Mouse (Mus musculus) kidney, postnatal 0 days (tissue): ENCODE data around the gene Dnm2. TPM values are rescaled to one million over a fixed set of nuclear protein-coding genes. Genes with fewer than 3 reads are reported as not detected.

Experiments
- ATAC-seq: fragments of 200-750 bp; cut with Nextera tagmentation; replicated peaks from 2 replicates; pipeline ENCODE4 v1.8.0; 2017; ENCODE audit warnings: low read depth, moderate number of reproducible peaks, moderate TSS enrichment, moderate library complexity; ENCODE audit not compliant: low FRiP score
- DNase-seq: peaks from one replicate; pipeline ENCODE4 v3.0.0-alpha.2; 2016; ENCODE audit warnings: low spot score
- H3K27ac ChIP-seq: fragments of 300-500 bp; sonication (generic); 2 replicates; pipeline ENCODE4 v1.5.1; 2014; ENCODE audit warnings: mild to moderate bottlenecking
- H3K27me3 ChIP-seq: fragments of 300-500 bp; sonication (generic); 2 replicates; pipeline ENCODE4 v1.6.1; 2014; ENCODE audit warnings: low read length, mixed read lengths; ENCODE audit not compliant: insufficient read depth
- H3K36me3 ChIP-seq: fragments of 300-500 bp; sonication (generic); 2 replicates; pipeline ENCODE4 v1.6.1; 2014; ENCODE audit warnings: low read length, mixed read lengths; ENCODE audit not compliant: insufficient read depth
- H3K4me1 ChIP-seq: fragments of 300-500 bp; sonication (generic); replicated peaks from 2 replicates; pipeline ENCODE4 v1.6.1; 2014; ENCODE audit warnings: antibody characterized with exemption, low read length, mixed read lengths; ENCODE audit not compliant: insufficient read depth
- H3K4me2 ChIP-seq: fragments of 300-500 bp; sonication (generic); 2 replicates; pipeline ENCODE4 v1.6.1; 2014; ENCODE audit warnings: mild to moderate bottlenecking, low read length, moderate library complexity, mixed read lengths
- H3K4me3 ChIP-seq: fragments of 300-500 bp; sonication (generic); replicated peaks from 2 replicates; pipeline ENCODE4 v1.5.1; 2014; ENCODE audit warnings: low read depth, low read length
- H3K9ac ChIP-seq: fragments of 300-500 bp; sonication (generic); 2 replicates; pipeline ENCODE4 v1.6.1; 2014; ENCODE audit warnings: low read depth, low read length
- H3K9me3 ChIP-seq: fragments of 300-500 bp; sonication (generic); replicated peaks from 2 replicates; pipeline ENCODE4 v1.6.1; 2016; ENCODE audit warnings: low read length, inconsistent platforms, mixed read lengths
- CTCF ChIP-seq: IDR thresholded peaks from 2 replicates; pipeline ENCODE4 v1.5.1; 2016; ENCODE audit warnings: antibody characterized with exemption, low read depth, mild to moderate bottlenecking, moderate library complexity
- WGBS: fragments of 180-500 bp; shearing (Covaris S2); extraction: QIAGEN DNeasy Blood & Tissue Kit; methylation state at CpG from one replicate; pipeline ENCODE4 v1.1.7; 2014; 5-methylcytosine and 5-hydroxymethylcytosine counted together
- polyA plus RNA-seq: library from polyadenylated mRNA; unstranded; fragments of >200 nt; fragmentation: Nextera tagmentation; extraction: Ambion mirVana; gene quantifications from 2 replicates; pipeline ENCODE4 v1.2.1, GENCODE M21; 2015

Gene Dnm2
- polyA plus RNA-seq, 1 experiment from 2014 or later = 68.0 TPM

DNA sequence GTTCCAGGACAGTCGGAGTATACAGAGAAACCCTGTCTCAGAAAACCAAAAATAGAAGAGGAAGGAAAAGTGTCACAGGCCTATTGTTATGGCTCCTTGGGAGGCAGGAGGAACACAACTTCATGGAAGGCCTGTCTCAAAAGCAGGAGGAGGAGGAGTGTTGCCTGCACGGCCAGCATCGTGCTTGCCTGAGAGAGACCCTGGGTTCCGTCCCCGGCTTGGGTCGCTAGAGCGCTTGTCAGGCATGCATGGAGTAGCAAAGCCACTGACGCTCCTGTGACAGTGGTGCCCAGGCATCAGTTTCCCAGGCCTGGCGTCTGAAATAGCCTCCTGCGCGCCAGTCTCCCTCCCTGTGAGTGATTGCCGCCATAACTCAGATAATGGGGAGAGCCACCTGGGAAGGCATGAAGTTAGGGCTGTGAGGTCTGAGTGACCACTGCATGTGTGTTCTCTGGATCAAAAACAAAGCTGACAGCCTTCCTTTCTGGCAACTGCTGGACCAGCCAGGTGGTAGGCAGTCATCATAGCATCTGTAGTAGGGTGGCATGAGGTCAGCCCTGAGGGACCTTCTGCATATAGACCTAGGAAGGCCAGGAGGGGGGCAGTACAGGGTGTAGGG lies 73.7 kb downstream of the Dnm2 start:
- Histone ChIP-seq H3K4me3 (no peak overlapping the region), H3K9me3 (no peaks in the 10 kb centered on the region), H3K4me1 (no peaks in the 10 kb centered on the region), H3K27me3 (no peaks in the 10 kb centered on the region), H3K9ac (no peak overlapping the region), H3K4me2 (no peak overlapping the region), H3K27ac (no peak overlapping the region), H3K36me3 (peaks cover 30% of the 10 kb centered on the region)
- ATAC-seq (no peak), DNase-seq (no peak)
- TF ChIP-seq CTCF = no peak
- 71% methylated on average over 12 of the region's 12 CpGs for WGBS

DNA sequence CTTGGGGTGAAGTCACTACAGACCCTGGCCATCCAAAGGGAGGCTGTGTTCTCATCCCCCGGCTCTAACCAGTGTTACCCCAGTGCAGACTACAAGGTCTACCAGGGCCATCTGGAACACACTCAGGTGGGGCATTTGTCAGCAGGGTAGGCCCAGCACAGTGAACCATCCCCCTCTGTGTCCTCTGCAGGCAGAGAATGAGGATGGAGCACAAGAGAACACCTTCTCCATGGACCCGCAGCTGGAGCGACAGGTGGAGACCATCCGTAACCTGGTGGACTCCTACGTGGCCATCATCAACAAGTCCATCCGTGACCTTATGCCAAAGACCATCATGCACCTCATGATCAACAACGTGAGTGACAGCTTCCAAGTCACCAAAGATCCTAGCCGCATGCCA lies 78.6 kb downstream of the Dnm2 start:
- 95% methylated on average over 8 of the region's 8 CpGs for WGBS
- Histone ChIP-seq H3K27me3 (no peaks in the 10 kb centered on the region), H3K9ac (no peak overlapping the region), H3K9me3 (no peaks in the 10 kb centered on the region), H3K4me3 (no peak overlapping the region), H3K27ac (no peak overlapping the region), H3K36me3 (peaks cover 37% of the 10 kb centered on the region), H3K4me1 (no peaks in the 10 kb centered on the region), H3K4me2 (no peak overlapping the region)
- no peak for TF ChIP-seq CTCF
- ATAC-seq (no peak), DNase-seq (no peak)

DNA sequence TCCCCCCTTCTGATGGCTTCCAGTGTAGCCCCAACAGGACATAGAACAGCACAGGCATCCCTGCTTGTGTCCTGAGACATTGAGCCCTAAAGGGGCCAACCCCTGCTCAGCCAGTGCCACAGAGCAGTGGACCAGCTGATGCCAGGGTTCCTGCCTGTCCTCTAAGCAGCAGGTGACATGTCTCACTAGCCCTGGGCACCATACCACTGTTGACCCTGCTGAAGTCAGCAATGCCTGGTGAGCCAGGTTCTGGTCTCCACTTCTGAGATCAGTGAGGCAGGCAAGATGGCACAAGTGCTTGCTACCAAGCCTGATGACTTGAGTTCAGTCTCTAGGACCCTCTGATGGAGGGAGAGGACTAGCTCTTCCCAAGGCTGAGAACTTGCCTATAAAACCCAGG lies 81.1 kb downstream of the Dnm2 start:
- Histone ChIP-seq H3K27me3 (no peaks in the 10 kb centered on the region), H3K9me3 (no peaks in the 10 kb centered on the region), H3K4me1 (0 out of 2 replicates have a peak, but pooled peaks cover 7% of the 10 kb centered on the region), H3K9ac (no peak overlapping the region), H3K27ac (no peak overlapping the region), H3K4me3 (no peak overlapping the region), H3K4me2 (no peak overlapping the region), H3K36me3 (peaks cover 32% of the 10 kb centered on the region)
- ATAC-seq (no peak), DNase-seq (no peak)
- TF ChIP-seq CTCF = no peak

DNA sequence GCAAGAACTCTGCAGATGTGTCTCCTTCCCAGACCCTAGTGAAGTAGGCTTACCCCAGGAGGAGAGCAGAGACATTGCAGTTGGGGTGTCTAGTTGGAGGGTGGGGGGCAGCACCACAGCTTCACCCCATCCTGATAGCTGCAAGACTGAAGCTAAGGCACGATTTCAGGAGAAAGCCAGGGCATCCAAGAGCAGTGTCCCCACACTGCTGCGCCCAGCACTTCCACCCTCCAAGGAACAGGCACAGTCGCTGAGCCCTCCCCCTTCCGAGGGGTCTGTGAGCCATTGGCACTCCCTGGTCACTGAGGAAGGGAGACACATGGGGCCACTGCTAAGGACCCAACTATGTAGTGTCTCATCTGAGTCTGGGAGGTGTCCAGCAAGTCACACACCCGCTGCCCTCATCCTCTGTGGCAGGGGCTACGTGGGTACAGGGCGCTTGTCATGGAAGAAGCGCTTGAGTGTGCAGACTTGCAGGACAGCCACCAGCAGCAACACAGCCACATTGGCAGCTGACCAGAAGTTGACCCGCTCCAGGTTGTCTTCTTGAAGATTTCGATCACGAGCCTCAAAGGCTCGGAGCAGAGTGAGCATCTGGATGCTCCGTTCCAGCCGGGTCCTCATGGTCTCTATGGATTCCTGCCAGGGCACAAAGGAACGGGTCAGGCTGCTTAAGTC lies 83.2 kb downstream of the Dnm2 start:
- Histone ChIP-seq H3K27me3 (no peaks in the 10 kb centered on the region), H3K36me3 (peaks cover 31% of the 10 kb centered on the region)
- WGBS = 71% methylated on average over 15 of the region's 15 CpGs

DNA sequence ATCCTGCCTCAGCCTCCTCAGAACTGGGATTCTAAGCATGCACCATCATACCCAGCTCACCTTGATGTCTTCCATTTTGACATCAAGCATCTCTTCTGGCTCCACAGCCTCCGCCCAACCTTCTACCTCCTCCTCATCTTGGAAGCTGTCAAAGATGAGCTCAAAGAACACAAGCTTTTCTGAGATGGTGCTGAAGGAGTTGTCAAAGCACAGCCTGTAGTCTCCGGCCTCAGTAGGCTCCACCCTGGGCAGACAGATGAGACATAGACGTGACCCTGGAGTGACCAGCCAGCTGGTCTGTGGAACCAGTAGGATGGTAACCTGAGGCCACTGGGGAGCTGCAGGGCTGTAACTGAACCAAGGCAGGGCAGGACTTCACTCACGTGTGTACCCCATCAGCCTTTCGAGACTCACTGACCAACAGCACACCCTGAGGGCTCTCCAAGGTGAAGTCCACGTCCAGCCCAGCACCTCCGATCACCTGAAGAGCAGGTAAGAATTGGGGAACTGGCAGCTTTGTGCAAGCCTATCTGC lies 84.2 kb downstream of the Dnm2 start:
- WGBS = 44% methylated on average over 7 of the region's 7 CpGs
- H3K9ac ChIP-seq = peak overlapping the region; percentile 69
- peak overlapping the region; percentile 68 for H3K4me3 ChIP-seq
- no peaks in the 10 kb centered on the region for H3K9me3 ChIP-seq
- ATAC-seq (no peak), DNase-seq (peak; percentile 30)
- 0 out of 2 replicates have a peak, but pooled peaks cover 7% of the 10 kb centered on the region for H3K4me1 ChIP-seq
- H3K27ac ChIP-seq = peak overlapping the region; percentile 19; the same call in 1 of the 2 replicates
- peak overlapping the region; percentile 64 for H3K4me2 ChIP-seq
- H3K27me3 ChIP-seq = no peaks in the 10 kb centered on the region
- no peak for TF ChIP-seq CTCF
- H3K36me3 ChIP-seq = peaks cover 26% of the 10 kb centered on the region

More for the DNA sequence above, 83.2 kb downstream of the Dnm2 start:
- Histone ChIP-seq H3K9ac (0 out of 2 replicates have a peak overlapping the region, but pooled peaks have one; percentile 10), H3K4me3 (no peak overlapping the region), H3K4me1 (0 out of 2 replicates have a peak, but pooled peaks cover 7% of the 10 kb centered on the region), H3K27ac (0 out of 2 replicates have a peak overlapping the region, but pooled peaks have one; percentile 37), H3K4me2 (no peak overlapping the region), H3K9me3 (no peaks in the 10 kb centered on the region)
- DNase-seq (no peak), ATAC-seq (no peak)
- no peak for TF ChIP-seq CTCF

DNA sequence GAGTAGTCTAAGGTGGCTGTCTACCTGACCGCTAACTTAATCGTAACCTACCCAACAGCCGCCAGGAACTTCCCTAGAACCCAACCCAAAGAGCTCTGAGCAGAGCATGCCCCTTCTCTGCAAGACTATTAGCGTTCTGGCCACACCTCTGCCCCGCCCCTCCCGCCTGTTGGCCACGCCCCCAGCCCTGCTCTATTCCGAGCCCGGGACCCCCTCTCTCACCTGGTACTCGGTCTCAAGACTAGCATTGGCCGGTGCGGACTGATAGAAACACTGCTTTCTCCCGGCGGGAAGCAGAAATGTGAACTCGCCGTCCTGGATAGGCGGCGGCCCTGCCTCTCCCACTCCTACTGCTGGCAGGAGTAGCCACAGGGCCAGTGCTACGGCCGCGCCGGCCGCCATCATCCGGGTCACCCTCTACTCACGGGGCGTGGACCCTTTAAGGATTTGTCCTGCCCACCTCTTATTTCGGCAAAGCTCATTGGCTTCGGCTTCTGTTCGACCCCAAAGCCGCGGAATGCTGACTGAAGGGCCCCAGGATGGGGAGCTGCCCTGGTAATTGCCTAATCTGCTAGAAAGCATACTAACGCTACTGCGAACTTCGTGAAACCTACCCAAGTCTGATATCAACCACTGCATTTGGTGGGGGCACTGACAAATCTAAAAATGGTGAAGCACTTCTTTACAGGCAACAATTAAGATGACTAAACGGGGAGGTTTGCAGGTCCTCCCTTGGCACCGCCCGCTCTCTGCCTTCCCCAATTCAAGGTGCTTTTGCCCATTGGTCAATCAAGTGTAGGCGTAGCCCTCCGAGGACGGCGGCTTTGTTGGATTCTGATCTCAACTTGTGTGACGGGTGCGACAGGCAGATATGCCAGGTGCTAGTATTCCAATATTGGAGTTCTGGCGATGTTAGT lies 85.3 kb downstream of the Dnm2 start, which contains the start of gene Tmed1:
Tmed1 (minus strand) TSS at position 481 of the 917 bp plus-strand sequence.
- no peaks in the 10 kb centered on the region for H3K9me3 ChIP-seq
- under 1% methylated on average over 44 of the region's 44 CpGs for WGBS
- peak within 1 kb of the TSS; percentile 69 for H3K9ac ChIP-seq
- peak; percentile 99 for DNase-seq
- H3K36me3 ChIP-seq = peaks cover 23% of the 10 kb centered on the region; the same call in 1 of the 2 replicates
- peak within 1 kb of the TSS; percentile 68 for H3K4me3 ChIP-seq
- ATAC-seq = peak; percentile 94
- TF ChIP-seq CTCF = no peak
- H3K4me1 ChIP-seq = 0 out of 2 replicates have a peak, but pooled peaks cover 7% of the 10 kb centered on the region
- H3K27ac ChIP-seq = peak within 1 kb of the TSS; percentile 87
- H3K4me2 ChIP-seq = peak within 1 kb of the TSS; percentile 64
- no peaks in the 10 kb centered on the region for H3K27me3 ChIP-seq
